Mouse (Mus musculus) MN1 (cell line): ENCODE results near the gene Stim2.

Source experiments
- DNase-seq: peaks from one replicate; pipeline ENCODE4 v3.0.0-alpha.2; 2016; ENCODE audit warnings: low spot score

Stim2 gene

DNA sequence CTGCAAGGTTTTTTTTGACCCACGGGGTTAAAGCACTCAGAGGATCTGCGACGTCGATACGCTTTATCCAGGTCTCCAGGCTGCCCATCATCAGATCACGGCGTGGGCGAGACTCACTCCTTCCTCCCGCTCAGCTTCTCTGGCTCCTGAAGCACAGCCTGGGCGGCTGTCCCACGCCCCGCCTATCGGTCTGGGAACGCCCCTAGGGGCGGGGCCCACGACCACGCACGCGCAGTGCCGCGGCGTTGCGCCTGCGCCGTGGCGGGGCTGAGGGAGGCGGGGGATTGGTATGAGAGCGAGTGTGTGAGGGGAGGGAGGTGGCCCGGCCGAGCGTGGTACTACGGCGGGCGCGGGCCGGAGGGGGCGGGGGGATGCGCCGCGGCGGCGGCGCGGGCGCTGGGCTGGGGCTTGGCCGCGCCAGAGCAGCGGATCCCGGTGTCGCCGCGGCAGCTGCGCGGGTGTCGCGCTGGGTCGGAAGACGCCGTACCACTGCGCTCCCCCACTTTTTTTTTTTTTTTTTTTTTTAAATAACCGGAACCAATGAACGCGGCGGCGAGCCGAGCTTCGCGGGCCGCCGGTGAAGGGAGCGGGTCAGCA, at the start of gene Stim2:
Stim2 (plus strand) TSS at position 354 of the 597 bp plus-strand sequence.
- peak; percentile 97 for DNase-seq

DNA sequence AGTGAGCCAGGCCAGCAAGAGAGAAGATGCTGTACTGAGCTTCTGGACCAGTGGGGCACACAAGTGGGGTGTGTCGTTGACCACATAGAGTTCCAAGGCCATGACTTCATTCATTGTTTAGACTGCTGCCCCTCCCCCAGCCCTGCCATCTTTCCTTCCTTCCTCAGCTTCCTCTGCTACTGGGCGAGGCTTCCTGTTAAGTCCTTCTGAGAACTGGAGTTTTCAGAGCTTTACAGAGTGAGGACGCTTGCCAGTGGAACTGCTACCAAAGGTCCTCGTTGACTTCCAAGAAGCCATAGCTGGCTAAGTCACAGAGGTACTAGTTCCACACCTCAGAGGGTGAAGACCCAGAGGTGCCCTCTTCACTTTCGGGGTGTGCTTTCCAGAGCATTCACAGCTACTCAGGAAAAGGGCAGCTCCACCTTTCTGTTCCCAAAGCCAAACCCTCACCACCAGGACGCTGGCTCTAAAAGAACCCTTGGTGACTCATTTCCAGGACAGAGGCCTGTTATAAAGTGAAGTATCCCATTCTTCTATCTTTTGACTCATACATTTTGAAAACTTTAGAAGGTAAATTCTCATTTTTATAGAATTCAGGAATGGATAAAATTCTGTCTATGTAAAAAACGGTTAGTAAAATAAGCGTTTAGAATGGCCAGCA, 49.6 kb upstream of the Stim2 start:
- DNase-seq, result no peak

DNA sequence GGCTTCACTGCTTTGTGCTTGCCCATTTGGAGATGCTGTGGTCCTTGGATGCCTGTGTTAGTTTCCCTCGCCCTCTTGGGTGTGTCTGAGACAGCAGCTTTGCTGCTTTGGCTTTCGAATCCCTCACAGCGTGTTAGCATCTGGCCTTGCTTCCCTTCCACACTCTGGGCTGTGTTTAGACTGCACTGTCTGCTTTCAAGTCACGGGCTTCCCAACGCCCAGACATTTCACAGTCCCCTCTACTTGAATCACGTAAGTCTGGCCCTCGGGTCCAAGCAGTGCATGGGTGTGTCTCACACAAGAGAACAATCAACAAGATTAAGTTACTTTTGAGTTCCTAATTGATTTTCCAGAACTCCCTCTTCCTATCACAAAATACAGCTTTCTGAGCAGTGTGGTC, 48.1 kb upstream of the Stim2 start:
- DNase-seq, result no peak

DNA sequence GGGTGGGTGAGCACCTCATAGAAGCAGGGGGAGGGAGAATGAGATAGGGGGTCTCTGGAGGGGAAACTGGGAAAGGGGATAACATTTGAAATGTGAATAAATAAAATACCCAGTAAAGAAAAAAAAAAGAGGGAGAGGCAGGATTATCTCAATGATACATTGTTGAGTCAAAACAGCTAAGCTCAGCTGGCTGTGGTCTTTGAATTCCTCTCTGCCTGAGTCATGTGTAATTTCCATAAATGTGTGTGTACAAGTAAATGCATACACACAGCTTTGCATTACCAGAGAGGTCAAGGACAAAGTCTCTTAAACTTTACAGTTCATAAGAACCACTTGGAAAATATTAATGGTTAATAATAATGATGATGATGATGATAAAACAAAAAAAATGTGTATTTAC, 45.1 kb upstream of the Stim2 start:
- no peak for DNase-seq

DNA sequence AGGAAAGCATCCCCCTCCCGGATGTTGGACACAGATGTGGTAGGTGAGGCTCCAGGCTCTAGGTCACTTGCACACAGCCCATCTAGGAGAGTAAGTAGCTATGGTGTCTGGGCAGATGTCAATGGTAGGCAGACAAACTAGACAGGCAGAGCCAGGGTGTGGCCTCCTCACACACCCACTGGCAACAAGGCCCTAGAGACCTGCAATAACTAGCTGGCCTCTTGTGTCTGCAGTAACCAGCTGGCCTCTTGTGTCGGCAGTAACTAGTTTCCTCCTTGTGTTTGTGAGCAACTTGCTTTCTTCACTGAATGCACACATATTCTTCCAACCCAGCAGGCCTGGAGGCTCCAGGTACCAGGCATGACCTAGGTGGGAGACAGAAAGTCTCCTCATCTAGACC, 44.5 kb upstream of the Stim2 start:
- DNase-seq, result no peak

DNA sequence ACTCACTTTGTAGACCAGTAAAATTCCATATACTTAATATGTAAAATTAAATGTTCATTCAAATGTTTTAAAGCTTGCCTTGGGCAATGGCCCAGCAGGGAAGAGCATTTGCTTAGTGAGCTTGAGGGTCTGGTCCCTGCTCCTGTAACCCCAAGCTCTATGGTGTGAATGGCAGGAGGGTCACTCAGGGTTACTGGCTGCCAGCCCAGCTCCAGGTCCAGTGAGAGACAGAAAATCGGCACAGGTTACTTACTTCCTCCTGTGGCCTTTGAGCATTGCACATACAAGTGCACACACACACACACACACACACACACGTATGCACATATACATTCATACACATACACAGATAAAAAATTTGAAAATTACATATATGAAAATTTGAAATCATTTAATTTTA, 42.3 kb upstream of the Stim2 start:
- no peak for DNase-seq

DNA sequence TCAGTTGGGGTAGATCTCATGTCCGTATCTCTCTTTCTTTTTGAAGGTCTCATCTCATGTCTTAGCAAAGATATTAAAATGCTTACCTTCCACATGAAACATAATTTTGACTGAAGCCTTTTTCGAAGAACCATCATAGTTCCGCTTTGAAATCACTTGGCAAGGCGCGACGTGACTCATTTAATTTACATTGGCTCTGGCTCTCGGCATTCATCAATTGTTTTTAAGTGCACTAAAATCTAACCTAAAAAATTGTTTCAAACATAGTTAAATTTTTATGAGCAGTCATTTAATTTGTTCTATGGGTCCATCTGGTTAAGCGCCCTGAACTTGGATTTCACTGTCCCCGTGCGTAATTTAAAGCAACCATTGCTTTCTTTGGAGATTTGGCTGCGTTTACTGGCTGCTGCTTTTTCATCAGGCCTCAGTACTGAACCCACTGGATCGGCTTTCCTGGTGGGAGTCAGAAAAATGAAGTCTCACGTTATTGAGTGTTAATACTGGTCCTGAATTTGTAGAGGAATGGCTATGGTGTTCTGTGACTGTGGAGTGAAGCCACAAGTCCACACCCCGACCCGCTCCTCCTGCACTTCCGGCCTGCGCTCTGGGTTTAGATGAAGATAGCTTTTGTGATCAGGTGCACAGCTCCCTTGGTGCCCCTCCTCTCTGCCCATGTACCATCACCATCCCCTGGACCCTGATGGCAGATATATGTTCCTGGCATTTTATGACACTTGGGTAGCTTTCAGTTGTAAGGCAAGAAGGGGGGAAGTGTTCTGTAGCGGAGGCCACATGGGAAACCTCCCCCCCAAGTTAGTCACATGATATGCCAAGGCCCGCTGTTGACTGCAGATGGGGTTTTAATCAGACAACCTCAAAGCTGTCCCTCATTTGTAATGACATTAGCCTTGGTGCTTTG, 41.6 kb upstream of the Stim2 start:
- DNase-seq, result no peak

DNA sequence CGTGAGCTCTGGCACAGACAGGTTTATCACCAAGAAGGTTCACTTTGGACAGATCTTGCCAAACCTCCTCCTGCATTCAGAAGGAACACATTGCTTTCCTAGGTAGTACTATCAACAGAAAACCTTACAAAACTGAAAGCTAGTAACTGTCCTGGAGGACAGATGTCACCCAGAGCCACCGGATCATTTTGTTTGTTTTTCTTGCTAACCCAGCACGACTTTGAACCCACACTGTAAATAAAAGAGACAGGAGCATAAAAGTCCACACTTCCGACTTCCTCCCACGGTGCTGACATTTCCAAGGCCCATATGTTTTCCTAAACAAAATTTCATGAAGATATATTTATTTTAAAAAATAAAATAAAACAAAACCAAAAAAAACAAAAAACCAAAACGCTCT, 41.0 kb upstream of the Stim2 start:
- no peak for DNase-seq

DNA sequence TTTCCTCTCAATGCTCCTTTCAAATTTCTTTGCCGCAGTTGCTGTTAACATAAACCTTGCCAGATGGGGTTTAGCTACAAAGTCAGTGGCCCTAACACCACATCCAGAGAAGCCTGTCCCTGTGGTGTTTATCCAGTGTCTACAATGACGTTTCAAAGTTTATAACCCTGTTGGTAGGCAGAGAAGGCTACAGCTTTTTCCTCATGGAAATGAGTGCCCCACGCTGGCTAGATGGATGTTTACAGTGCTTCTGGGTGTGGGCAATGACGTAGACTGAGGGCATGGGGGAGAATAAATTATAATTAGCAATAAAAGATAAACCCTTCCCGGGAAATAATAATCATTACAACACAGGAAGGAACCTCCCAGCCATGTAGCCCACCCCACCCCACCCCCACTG, 37.1 kb upstream of the Stim2 start:
- DNase-seq, result no peak

DNA sequence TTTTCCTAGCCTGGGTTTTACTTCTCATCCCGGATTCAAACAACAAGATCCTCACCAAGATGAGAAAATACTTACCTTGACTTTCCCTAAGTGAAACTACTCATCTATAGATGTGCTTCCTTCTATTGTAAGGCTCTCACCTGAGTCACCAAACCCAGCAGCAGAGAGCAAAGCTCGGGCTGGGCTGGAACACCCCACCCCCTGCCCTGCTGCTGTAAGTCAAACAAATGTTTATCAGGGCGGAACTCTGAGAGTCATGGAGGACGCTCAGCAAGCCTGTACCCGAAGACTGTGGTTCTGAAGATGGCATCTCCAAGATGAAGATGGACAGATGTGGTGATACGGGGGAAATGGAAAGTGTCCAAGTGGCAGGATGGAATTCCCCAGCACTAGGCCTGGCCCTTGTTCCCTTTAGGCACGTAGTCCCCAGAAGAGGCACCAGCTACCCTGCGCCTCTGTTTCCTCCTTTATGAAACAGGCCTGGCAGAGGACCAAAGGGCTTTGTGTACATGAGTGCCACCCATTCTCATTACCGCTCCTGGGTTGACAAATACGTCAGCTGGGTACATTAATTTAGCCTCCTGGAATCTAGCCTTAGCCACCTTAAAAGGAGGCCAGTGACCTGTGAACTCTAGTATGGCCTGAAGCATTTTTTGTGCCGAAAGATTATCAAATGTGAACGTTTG, 36.3 kb upstream of the Stim2 start:
- no peak for DNase-seq

DNA sequence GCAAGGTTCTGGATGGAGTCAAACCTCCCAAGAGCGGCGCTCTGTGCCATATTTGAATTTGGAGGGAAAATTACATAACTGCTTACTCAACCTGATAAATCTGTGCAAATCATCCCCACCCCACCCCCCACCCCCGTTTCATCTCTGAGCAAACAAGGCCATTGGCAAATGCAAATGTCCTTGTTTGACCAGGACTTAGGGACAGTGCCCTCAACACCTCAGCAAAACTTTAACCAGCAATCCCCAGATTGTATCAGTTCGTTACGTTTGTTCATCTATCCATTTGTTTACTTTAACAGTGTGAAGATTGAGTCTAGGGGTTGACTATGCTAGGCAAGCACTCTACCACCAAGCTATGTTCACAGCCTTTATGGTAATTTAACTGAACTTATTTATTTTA, 32.6 kb upstream of the Stim2 start:
- DNase-seq, result no peak

DNA sequence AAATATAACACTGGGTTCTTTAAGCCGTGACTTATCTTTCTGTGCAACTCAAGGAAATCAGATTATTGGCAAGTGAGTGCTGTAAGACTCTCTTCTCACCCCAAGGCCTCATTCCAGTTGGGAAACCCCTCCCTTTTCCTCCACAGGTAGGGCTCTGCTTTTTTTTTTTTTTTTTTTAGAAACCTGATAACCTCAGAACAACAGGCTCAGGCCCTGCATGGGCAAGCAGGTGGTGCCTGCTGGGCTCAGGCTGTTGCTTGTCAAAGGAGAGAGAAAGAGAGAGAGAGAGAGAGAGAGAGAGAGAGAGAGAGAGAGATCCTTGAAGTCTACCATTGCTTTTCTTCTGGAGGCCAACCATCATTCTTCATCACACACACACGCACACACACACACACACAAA, 30.7 kb upstream of the Stim2 start:
- DNase-seq, result no peak

DNA sequence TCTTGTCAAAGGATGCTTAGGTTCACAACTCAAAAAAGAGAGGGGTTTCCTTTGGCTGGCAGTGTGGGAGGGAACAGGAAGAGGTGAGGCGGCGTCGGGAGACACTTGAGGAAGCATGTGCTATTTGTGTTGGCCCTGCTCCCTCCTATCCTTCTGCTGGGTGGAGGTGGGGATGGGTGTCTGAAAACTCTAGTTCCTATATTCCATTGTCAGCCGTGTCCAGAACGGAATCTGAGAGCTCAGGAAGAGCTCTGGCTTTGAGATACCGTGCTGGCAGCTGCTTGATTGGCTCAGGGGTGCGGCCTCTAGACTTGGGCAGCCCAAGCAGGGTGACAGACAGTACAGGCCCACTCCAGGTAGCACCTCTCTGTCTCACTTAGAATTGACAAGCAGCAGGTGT, 28.1 kb upstream of the Stim2 start:
- DNase-seq, result no peak

DNA sequence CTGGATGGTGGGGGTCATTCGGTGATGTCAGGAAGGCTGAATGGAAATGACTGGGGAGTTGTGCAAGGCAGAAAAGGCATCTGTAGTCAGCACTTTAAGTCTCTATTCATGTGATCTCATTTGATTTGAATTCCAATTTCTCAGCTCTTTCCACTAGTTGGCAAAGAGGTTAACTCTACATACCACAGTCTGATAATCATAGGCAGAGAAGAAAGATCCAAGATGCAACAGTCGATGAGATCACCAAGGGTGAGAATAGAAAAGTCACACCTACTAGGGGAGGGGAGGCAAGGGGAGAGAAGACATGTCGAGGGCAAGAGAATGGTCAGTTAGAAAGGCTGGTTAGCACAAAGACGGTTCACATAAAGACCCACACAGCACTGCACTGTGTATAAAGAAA, 27.1 kb upstream of the Stim2 start:
- DNase-seq, result no peak

DNA sequence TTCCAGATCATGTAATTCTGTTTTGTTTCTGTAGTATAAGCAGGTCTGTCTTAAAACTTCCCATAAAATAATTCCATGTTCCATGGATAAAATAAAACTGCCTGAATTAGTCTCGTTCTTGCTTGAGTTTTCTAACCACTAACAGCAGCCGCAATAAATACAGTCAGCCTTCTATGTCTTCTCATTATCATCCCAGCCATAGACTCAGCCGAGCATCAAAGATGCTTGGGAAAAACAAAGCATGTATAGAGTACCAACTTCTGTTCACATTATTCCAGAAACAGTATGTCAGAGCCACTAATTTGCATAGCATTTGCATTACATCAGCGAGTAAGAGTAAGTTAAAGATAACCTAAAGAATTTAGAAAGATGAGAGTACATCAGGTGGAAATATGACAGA, 25.4 kb upstream of the Stim2 start:
- no peak for DNase-seq

DNA sequence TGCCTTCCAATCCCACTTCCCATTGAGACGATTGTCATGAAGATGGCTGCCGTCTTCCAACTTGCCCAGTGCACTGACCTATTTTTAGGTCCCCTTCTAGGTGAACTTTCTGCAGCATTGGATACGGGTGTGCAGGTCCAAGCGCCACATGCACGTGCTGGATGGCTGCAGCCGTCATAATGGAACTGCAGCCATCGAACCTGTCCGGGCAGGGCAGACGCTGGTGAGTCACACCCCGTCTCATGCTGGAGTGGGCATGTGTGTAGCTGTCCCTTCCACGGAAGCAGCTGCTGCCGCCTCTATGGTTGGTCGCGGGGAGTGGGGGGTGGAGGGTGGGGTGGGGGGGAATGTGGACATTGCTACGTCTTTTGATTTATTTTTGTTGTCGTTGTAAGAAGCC, 21.8 kb upstream of the Stim2 start:
- DNase-seq, result no peak

DNA sequence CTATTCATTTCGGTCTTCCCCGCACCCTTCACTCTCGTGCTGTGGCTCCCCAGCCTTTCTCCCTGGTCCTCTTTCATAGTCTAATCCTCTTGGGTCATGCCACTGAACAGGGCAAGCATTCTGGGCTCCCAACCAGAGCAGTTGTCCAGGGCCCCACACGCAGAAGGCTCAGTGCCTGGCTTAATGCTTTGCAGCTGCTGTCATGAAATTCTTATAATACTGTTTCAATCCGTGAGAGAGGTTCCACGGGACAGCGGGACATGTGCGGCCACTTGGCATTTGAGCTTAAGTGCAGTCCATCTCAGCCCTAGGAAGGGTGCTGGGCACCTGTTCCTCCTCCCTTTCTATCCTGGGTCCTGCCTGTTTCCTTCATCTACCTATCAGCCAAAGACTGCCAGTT, 21.2 kb upstream of the Stim2 start:
- no peak for DNase-seq

DNA sequence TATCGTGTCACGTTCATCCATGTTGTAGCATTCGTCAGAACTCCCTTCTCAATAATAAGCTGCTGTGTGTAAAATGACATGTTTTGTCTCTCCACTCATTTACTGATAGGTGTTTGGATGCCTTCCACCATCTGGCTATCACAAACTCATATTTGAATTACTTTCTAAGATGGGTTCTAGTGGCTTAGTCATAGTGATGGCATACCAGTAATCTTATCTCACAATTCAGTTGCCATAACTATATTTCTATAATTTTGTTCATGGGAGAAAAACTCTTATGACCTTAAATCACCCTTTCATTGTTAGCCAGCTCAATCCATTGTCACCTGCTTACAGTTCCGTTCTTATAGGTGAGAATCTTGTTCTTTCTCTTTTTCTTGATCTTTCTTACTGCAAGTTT, 14.9 kb upstream of the Stim2 start:
- DNase-seq, result no peak

DNA sequence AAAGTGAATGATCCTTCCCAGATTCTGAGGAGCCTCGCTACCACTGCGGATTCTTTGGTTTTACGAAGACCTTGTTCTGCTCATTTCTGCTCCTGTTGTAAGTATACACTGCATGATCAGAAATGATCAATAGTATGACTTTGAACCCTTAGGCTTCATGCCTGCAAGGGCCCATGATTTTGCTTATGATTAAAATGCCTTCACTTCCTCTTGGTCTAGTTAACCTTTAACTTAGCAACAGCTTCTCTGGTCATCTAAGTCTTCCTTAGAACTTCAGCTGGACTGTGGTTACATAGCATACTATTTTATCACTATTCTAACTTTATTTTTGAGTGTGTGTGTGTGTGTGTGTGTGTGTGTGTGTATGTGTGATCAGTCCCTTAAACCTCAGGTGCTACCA, 12.7 kb upstream of the Stim2 start:
- DNase-seq, result no peak

DNA sequence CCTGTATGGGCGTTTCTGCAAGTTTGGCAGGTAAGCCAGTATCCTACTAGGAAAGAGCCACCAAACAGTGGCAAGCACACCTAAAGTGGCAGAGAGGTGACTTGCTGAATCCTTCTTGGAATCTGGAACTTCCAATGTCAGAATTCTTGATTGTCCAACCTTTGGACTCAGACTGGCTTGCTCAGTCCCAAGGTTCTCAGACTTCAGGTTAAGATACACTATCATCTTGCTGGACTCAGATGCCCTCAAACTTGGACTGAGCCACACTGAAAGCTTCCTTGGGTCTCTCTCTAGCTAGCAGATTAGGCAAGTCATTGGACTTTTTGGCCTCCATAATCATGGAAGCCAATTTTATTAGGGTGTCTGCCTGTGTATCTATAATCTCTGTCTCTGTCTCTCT, 10.8 kb upstream of the Stim2 start:
- DNase-seq, result no peak

DNA sequence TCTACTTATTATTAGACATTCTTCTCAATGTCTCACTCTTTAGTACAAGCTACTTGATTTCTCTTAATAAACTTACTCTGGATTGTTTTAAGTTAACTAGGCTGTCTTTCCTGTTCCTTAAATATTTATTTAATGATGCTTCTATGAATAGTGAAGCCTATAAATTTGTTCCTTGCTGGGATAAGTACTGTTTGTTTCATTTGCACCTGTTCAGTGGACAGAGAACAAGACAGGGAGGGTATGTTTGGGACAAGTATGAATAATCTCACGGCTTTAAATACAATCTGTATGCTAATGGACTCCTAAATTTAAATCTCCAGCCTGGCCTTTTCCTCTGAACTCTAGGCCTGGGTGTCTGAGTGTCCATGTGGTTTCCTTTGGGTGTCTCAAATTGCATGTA, 10.2 kb upstream of the Stim2 start:
- no peak for DNase-seq

DNA sequence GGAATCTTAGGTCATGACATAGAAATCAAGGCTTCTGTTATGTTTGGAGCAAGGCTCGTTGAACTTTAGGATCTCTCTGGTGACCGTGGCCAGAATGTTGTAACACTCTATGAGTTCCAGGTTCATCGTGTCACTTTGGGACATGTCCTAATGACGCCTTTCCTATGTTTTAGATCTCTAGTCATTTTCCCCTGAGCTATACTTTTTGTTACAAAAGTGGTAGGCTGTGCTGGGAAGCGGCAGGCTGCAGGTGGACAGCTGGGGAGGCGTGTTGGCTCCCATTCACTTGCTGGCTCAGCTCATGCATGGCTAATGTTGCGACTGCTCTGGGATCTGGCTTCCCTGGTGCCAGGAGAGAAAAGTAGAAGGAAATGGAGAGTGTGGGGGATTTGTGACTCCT, 5.7 kb upstream of the Stim2 start:
- no peak for DNase-seq

DNA sequence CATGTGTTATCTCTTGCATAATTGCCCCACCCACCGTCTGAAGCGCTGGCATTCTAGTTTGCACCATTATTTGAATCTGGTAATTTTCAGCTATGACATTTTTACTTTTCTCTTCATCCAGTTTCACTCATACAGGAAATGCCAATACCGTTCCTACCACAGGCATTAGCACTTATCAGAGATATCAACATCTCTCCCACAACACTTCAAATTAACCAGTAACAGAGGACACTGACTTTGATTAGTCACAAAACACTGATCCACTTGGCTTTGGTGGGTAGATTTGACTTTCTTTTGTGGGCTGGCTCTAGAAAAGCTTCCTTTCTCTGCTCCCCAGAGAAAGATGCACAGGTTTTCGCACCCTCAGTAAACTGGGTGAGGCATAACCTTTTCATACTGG, 3.7 kb upstream of the Stim2 start:
- no peak for DNase-seq
